Mouse (Mus musculus) limb, embryonic 11.5 days (tissue): ENCODE results near the gene Sox4. TPM values are rescaled to one million over a fixed set of nuclear protein-coding genes. Genes with fewer than 3 reads are reported as not detected.
A peak's percentile ranks its signal among the peaks of the same experiment; 100 is the strongest.

ENCODE experiments used
- ATAC-seq: fragments of 200-750 bp; cut with Nextera tagmentation; 2 replicates; pipeline ENCODE4 v1.8.0; 2017; ENCODE audit warnings: low read depth; ENCODE audit not compliant: insufficient number of reproducible peaks, low FRiP score, low TSS enrichment
- DNase-seq: peaks from one replicate; pipeline ENCODE4 v3.0.0-alpha.2; 2015; ENCODE audit warnings: low spot score
- H3K27ac ChIP-seq: fragments of 300-500 bp; sonication (generic); replicated peaks from 2 replicates; pipeline ENCODE4 v1.5.1; 2014; ENCODE audit warnings: low read depth, mild to moderate bottlenecking, low read length
- H3K27me3 ChIP-seq: fragments of 300-500 bp; sonication (generic); 2 replicates; pipeline ENCODE4 v1.6.1; 2014; ENCODE audit warnings: mild to moderate bottlenecking, low read length, mixed read lengths; ENCODE audit not compliant: control insufficient read depth, insufficient read depth
- H3K36me3 ChIP-seq: fragments of 300-500 bp; sonication (generic); 2 replicates; pipeline ENCODE4 v1.6.1; 2014; ENCODE audit warnings: mild to moderate bottlenecking, low read length, moderate library complexity, mixed read lengths; ENCODE audit not compliant: control insufficient read depth, insufficient read depth
- H3K4me1 ChIP-seq: fragments of 300-500 bp; sonication (generic); 2 replicates; pipeline ENCODE4 v1.6.1; 2014; ENCODE audit warnings: low read length, mixed read lengths; ENCODE audit not compliant: control insufficient read depth, insufficient read depth
- H3K4me2 ChIP-seq: fragments of 300-500 bp; sonication (generic); 2 replicates; pipeline ENCODE4 v1.6.1; 2014; ENCODE audit warnings: low read depth, mild to moderate bottlenecking, moderate library complexity; ENCODE audit not compliant: severe bottlenecking
- H3K4me3 ChIP-seq: fragments of 300-500 bp; sonication (generic); 2 replicates; pipeline ENCODE4 v1.5.1; 2014; ENCODE audit warnings: low read depth, low read length
- H3K9ac ChIP-seq: fragments of 300-500 bp; sonication (generic); 2 replicates; pipeline ENCODE4 v1.6.1; 2014; ENCODE audit warnings: mild to moderate bottlenecking, low read length
- H3K9me3 ChIP-seq: fragments of 300-500 bp; sonication (generic); 2 replicates; pipeline ENCODE4 v1.6.1; 2016; ENCODE audit warnings: low read length; ENCODE audit not compliant: control insufficient read depth
- WGBS: fragments of 180-500 bp; shearing (Covaris S2); extraction: QIAGEN DNeasy Blood & Tissue Kit; methylation state at CpG from one replicate; pipeline ENCODE4 v1.1.7; 2014; 5-methylcytosine and 5-hydroxymethylcytosine counted together
- polyA plus RNA-seq: library from polyadenylated mRNA; unstranded; fragments of >200 nt; fragmentation: Nextera tagmentation; extraction: Ambion mirVana; gene quantifications from 2 replicates; pipeline ENCODE4 v1.2.1, GENCODE M21; 2014

Sox4 gene
- polyA plus RNA-seq, 1 experiment from 2014 or later, result 117 TPM

DNA sequence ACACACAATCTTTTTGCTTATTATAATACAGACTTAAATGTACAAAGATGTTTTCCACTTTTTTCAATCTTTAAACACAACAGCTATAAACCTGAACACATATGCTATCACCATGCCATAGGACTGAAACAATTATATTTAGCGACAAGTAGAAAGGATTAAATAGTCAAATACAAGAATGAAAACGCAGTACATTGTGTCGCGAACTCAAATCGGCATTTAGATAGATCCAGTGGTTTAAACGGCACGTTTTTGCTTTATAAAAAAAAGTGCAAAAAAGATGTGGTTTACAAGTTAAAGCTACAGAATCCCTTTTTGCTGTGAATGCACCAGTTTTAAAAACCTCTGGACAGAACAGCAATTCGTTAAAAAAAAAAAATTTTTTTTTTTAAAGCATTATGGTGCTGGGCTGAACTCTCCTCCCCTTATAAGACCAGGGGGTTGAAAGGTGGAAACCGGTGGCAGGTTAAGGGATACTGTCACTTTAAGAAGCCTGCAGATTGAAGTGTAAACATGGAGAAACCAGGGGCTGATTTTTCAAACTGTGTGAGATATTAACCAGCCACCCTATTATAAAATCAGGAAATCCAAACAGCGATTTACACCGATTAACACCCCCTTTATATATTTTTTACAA, 4.1 kb downstream of the Sox4 start:
- H3K4me2 ChIP-seq, result peak overlapping the region; percentile 49
- ATAC-seq (no peak), DNase-seq (no peak)
- H3K9me3 ChIP-seq, result no peaks in the 10 kb centered on the region; the same call in 1 of the 2 replicates
- no peak overlapping the region for H3K27ac ChIP-seq
- peak overlapping the region; percentile 39; the same call in 1 of the 2 replicates for H3K9ac ChIP-seq
- H3K36me3 ChIP-seq, result no peaks in the 10 kb centered on the region
- H3K4me1 ChIP-seq, result peaks cover 9% of the 10 kb centered on the region
- 14% methylated on average over 11 of the region's 11 CpGs for WGBS
- no peaks in the 10 kb centered on the region for H3K27me3 ChIP-seq
- peak overlapping the region; percentile 33 for H3K4me3 ChIP-seq

DNA sequence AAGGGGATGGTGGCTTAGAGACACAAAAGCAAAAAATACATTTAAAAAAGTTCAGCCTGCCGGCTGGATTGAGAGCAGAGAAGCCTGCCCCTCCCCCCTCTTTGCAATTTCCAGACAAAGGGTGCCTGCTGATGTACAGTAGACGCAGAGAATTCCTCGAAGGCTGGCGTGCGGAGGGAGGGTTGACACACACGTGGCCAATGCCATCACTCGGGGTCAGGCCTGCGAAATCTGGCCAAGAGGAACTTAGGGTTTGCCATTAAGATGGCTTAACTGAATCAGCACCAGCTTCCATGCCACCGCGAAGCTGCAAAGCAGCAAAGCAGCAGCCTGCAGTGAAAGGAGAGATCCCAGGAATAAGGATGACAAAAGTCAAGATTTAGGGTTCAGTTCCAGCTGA, 5.0 kb downstream of the Sox4 start:
- peak overlapping the region; percentile 68 for H3K27ac ChIP-seq
- H3K4me1 ChIP-seq, result peaks cover 6% of the 10 kb centered on the region
- WGBS, result 4% methylated on average over 10 of the region's 10 CpGs
- H3K4me2 ChIP-seq, result peak overlapping the region; percentile 49
- H3K27me3 ChIP-seq, result no peaks in the 10 kb centered on the region
- peak overlapping the region; percentile 39; the same call in 1 of the 2 replicates for H3K9ac ChIP-seq
- H3K9me3 ChIP-seq, result no peaks in the 10 kb centered on the region; the same call in 1 of the 2 replicates
- peak overlapping the region; percentile 33 for H3K4me3 ChIP-seq
- DNase-seq (peak; percentile 79), ATAC-seq (no peak)
- H3K36me3 ChIP-seq, result no peaks in the 10 kb centered on the region

DNA sequence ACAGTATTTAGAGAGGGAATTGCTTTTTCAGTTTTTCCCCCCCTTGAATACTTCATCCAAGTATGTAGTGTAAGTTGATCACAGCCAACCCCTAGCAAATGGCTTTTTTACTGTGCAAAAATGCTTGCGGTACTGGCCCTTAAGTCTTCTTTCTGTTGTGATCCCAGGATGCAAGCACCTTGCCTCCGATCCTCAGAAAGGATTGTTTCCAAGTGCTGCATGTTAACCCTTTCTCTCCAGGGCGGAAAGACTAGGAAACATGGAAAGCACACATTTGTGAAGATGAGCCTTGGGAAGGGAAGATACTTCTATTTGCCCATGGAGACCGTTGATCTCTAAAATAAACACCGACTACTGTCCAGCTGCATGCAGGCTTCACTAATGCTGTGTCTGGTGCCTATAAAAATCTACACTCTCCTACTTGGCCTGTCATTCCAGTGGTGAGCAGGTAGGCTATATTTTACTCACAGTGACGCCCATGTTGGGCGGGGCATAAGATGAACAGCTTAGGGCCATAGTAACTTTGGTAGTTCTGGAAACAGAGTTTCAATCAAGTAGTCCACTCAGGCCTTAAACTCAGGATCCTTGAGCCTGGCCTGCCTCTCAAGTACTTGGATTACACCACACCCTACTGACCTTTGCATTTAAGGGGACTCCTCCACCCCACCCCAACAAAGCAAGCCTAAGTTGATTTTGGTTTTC, 5.6 kb downstream of the Sox4 start:
- 25% methylated on average over 7 of the region's 7 CpGs for WGBS
- peaks cover 6% of the 10 kb centered on the region for H3K4me1 ChIP-seq
- H3K9ac ChIP-seq, result no peak overlapping the region
- H3K27me3 ChIP-seq, result no peaks in the 10 kb centered on the region
- H3K9me3 ChIP-seq, result no peaks in the 10 kb centered on the region; the same call in 1 of the 2 replicates
- no peak overlapping the region for H3K27ac ChIP-seq
- peak overlapping the region; percentile 49; the same call in 1 of the 2 replicates for H3K4me2 ChIP-seq
- ATAC-seq, result 0 out of 2 replicates have a peak, but pooled peaks have one; percentile 12
- peak; percentile 62 for DNase-seq
- no peaks in the 10 kb centered on the region for H3K36me3 ChIP-seq
- H3K4me3 ChIP-seq, result no peak overlapping the region

DNA sequence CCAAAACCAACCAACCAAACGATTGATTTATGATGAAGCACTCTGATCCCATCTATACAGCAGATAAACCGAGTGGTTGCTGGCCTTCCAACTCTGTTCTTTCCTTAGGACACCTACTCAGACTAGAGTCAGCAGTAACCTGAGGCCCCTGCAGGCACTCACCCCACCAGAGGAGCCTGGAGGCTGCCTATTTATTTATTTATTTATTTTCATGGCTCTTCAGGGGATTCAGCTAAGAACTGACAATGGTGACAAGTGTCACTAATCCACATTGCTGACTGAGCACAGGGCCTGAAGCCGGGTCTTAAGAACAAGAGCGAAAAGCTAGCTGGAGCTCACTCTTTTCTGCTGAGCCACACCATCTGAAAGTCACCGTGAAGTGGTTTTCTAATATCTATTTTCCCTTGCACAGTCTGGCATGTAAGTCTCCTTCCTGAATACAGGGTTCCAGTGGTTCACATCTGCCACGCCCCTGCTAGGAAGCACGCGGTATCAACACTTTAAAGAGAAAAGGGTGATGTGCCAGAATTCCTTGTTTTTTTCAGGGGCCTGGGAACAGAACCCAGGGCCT, 6.9 kb downstream of the Sox4 start:
- no peak overlapping the region for H3K4me2 ChIP-seq
- H3K9me3 ChIP-seq, result no peaks in the 10 kb centered on the region; the same call in 1 of the 2 replicates
- peaks cover 6% of the 10 kb centered on the region for H3K4me1 ChIP-seq
- H3K36me3 ChIP-seq, result no peaks in the 10 kb centered on the region
- no peak overlapping the region for H3K27ac ChIP-seq
- H3K4me3 ChIP-seq, result no peak overlapping the region
- peak; percentile 35 for DNase-seq
- WGBS, result 47% methylated on average over 8 of the region's 8 CpGs
- no peak overlapping the region for H3K9ac ChIP-seq
- ATAC-seq, result no peak
- H3K27me3 ChIP-seq, result no peaks in the 10 kb centered on the region

DNA sequence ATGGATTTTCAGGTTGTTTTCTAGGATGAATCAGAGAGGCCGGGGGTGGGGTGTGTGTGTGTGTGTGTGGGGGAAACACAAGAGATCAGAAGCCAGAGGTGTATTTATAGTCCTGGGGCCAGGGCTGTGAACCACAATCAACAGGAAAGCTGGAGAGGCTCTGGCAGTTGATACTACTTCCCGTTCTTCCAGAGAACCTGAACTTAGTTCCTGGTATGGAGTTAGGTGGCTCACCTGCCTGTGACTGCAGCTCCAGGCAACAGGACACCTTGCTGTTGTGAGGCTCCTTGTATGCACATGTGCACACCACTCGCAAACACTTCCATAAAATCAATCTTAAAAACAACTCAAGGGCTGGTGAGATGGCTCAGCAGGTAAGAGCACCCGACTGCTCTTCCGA, 7.8 kb downstream of the Sox4 start:
- H3K4me3 ChIP-seq, result no peak overlapping the region
- H3K9me3 ChIP-seq, result no peaks in the 10 kb centered on the region; the same call in 1 of the 2 replicates
- H3K9ac ChIP-seq, result no peak overlapping the region
- DNase-seq, result no peak
- no peaks in the 10 kb centered on the region for H3K27me3 ChIP-seq
- WGBS, result 87% methylated on average over 5 of the region's 5 CpGs
- no peak for ATAC-seq
- H3K27ac ChIP-seq, result no peak overlapping the region
- peaks cover 6% of the 10 kb centered on the region for H3K4me1 ChIP-seq
- no peaks in the 10 kb centered on the region for H3K36me3 ChIP-seq
- no peak overlapping the region for H3K4me2 ChIP-seq

DNA sequence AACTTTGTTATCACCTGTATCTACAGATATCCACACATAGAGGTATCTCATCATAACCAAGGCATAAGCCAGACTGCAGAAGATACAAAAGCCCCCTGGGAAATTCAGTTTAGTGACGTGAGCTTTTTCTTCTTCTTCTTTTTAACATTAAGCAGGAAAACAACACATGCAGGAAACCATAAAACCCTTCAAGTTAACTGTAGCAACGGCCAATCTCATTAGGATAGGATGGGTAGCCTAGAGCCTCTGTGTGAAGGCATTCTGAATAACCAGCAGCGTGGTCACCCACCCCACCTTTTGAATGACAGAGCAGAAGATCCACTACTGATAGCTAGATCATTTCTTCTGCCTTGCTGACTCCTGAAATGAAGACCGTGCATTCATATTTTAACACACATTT, 10.6 kb downstream of the Sox4 start:
- no peaks in the 10 kb centered on the region; the same call in 1 of the 2 replicates for H3K9me3 ChIP-seq
- H3K27ac ChIP-seq, result no peak overlapping the region
- H3K4me3 ChIP-seq, result no peak overlapping the region
- H3K36me3 ChIP-seq, result no peaks in the 10 kb centered on the region
- H3K9ac ChIP-seq, result no peak overlapping the region
- peaks cover 2% of the 10 kb centered on the region; the same call in 1 of the 2 replicates for H3K4me1 ChIP-seq
- no peak for DNase-seq
- H3K27me3 ChIP-seq, result no peaks in the 10 kb centered on the region
- 52% methylated on average over 4 of the region's 4 CpGs for WGBS
- no peak for ATAC-seq
- H3K4me2 ChIP-seq, result no peak overlapping the region

DNA sequence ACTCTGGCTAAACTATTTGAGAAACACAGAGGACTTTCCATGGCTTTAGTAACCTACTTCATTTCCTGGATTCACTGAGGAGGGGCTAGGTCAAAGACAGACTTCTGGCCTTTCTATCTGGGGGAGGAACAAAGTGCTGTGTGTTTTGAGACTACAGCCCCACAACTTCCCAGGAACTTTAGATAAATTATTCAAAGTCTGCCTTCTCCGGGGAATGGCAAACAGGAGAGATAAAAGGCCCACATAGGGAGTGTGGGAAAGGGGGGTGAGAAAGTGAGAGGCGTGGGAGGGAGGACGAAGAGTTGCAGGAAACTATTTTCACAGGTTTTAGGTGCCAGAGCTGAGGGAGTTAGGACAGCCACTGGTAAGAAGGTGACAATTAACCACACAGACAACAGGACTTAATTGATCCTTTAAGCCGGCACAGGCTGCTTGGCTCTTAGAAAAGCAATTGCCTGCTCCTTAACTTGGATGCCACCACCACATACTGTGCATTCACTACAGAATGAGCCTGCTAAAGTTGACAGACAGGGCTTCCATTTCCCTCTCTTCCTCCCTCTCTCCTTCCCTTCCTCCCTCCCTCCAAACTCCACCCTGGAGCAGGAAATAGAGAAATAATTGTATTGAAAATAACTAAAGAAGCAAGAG, 11.4 kb downstream of the Sox4 start:
- no peaks in the 10 kb centered on the region for H3K27me3 ChIP-seq
- no peak for ATAC-seq

DNA sequence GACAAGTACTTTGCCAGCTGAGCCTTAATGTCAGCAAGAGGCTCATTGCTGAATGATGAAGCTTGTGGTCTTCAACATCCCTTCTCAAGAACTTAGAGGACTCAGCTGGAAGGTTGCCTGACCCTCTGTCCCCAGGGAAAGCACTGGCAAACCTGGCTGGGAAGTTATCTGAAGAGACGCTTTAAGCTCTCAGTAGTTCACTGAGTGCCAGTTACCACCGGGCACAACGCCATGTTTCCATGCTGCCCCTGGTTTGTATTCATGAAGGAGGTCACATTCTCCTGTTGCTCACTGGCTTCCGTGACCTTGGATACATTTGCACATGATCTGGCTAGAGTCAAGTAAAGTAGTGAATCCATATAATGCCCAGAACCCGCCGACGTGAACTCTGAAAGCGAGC, 20.1 kb downstream of the Sox4 start:
- Histone ChIP-seq H3K27ac (no peak overlapping the region), H3K9ac (no peak overlapping the region), H3K4me2 (no peak overlapping the region), H3K4me3 (no peak overlapping the region), H3K36me3 (no peaks in the 10 kb centered on the region), H3K4me1 (no peaks in the 10 kb centered on the region), H3K9me3 (no peaks in the 10 kb centered on the region), H3K27me3 (no peaks in the 10 kb centered on the region)
- DNase-seq (no peak), ATAC-seq (no peak)
- 95% methylated on average over 8 of the region's 8 CpGs for WGBS

More for the DNA sequence above, 11.4 kb downstream of the Sox4 start:
- Histone ChIP-seq H3K4me2 (no peak overlapping the region), H3K9me3 (no peaks in the 10 kb centered on the region; the same call in 1 of the 2 replicates), H3K9ac (no peak overlapping the region), H3K27ac (no peak overlapping the region), H3K36me3 (no peaks in the 10 kb centered on the region), H3K4me3 (no peak overlapping the region), H3K4me1 (no peaks in the 10 kb centered on the region)
- 7% methylated on average over 4 of the region's 4 CpGs for WGBS
- DNase-seq, result no peak
